Mouse (Mus musculus): Measurements from ENCODE around the gene Sdc1.

DNA sequence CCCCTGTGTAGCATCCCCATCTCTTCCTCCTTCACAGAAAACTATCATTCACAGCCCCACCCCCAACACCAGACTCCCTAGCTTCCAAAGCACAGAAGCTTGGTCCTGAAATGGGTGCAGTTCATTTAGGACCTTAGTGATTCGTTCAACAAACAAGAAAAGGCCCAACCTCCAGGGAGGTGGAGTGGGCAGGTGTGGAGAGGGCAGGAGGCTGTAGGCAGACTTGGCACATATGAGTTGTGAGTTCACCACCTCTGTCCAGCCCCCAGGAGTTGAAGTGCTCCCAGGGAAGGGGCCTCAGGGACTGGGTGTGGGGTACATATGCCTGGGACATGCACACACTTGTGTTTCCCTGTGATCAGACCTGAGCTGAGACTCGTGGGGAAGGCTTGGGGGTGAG is 39.8 kb downstream of the Sdc1 start:
- TF ChIP-seq EP300 (IDR thresholded peaks at IDR 0.05; ENCODE audit: low read depth) (no peak), CTCF (IDR thresholded peaks at IDR 0.05; ENCODE audit: low read depth) (no peak)

Data from heart, postnatal 0 days (tissue).